Comparison of ENCODE assay signal across 8 mouse cellular contexts in the genomic region with DNA sequence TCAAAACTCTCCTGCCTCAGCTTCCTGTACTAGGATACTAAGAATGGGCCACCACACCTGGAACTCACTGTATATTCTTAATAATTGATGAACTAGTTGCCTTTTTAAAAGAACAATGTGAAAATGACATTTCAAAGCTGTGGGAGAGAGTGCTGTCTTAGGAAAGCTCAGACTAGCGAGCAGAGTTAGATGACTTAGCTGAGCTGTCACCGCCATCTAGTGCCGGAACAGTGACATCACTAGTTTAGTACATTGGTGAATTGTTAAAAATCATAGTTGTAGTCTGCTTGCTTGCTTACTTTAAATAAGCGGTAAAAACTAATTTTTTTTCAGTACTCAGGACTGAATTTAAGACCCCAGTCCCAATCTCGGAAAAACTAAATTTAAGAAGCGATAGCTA. TPM values are rescaled to one million over a fixed set of nuclear protein-coding genes. Genes with fewer than 3 reads are reported as not detected.
A peak's percentile ranks its signal among the peaks of the same experiment; 100 is the strongest.
DNase-seq lines count a peak whose midpoint lies in the region; ATAC-seq lines count a peak whose summit lies in the region.

No protein-coding gene starts in this region.

- DNase-seq in A20 (ENCODE audit: low read depth, low spot score), result peak; percentile 60
- peak; percentile 67 for DNase-seq in CD4-positive helper T cell, adult 2 months (ENCODE audit: low read depth, low spot score)
- DNase-seq in brain, embryonic 18.5 days (ENCODE audit: low read depth, low spot score), result peak; percentile 52
- DNase-seq in fibroblast of lung, adult 2 months (ENCODE audit: low read depth), result peak; percentile 27
- DNase-seq in induced T-regulatory cell, adult 2 months (ENCODE audit: low read depth), result peak; percentile 83
- DNase-seq in lung, adult 18-20 months, result peak; percentile 53 to 55
- DNase-seq in ovary, postnatal 14 days (ENCODE audit: low spot score), result peak; percentile 41

- no peak for ATAC-seq in inflammation-experienced regulatory T-cells, adult 6 months

RNA-seq across cellular contexts. Expression of a gene that starts 35.1 kb away (rescaled TPM):
- polyA plus RNA-seq in inflammation-experienced regulatory T-cells, adult 6 months (2017; shearing (Covaris generic)), result under 1 TPM in 1 of 3 experiments, not detected in 2; 0.21 TPM

RNA-seq across cellular contexts. Expression of a gene that starts 46.2 kb away (rescaled TPM):
- polyA plus RNA-seq in inflammation-experienced regulatory T-cells, adult 6 months (2017; shearing (Covaris generic)), result under 1 TPM in 2 of 3 experiments, not detected in 1; 0.11 to 0.22 TPM

Comparison
In these comparisons a context has a peak if more than half of its experiments do, and no peak if none do; other contexts are left out.
1. DNase-seq: peak in every context shown above with its lines; median percentile 83 in induced T-regulatory cell, adult 2 months; 67 in CD4-positive helper T cell, adult 2 months; 60 in A20; 54 in lung, adult 18-20 months; 52 in brain, embryonic 18.5 days; 41 in ovary, postnatal 14 days; 27 in fibroblast of lung, adult 2 months.